Mouse (Mus musculus): ENCODE results near the gene Sp7. TPM values are rescaled to one million over a fixed set of nuclear protein-coding genes. Genes with fewer than 3 reads are reported as not detected.

Gene Sp7
- total RNA-seq (2023), result not detected

GRCm38 (mm10) chr15:102366733-102367344, at the start of gene Sp7:
Sp7 (minus strand) TSS chr15:102367182.

GRCm38 (mm10) chr15:102405489-102406195, 38.7 kb upstream of the Sp7 start, which contains the start of gene Sp1:
Sp1 (plus strand) TSS chr15:102406143.

GRCm38 (mm10) chr15:102350138-102350941, 16.6 kb downstream of the Sp7 start, which contains the start of gene Aaas:
Aaas (minus strand) TSS chr15:102350771.

DNA sequence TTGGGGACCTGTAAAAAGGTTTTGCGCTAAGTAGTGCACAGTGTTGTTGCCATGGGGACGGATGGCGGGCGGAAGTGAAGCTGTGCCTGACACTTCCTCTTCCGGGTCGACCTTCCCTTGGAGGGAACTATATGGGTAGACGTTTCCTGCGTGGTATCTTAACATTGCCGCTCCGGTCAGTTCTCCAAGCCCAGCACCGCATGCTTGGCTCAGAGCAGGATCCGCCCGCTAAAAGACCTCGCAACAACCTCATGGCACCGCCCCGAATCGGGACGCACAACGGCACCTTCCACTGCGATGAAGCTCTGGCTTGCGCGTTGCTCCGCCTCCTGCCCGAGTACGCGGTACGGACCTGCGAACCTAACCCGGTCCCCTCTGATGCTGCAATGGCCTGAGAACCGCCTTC, 35.4 kb downstream of the Sp7 start, which contains the start of gene Myg1:
Myg1 (plus strand) TSS at position 100 of the 406 bp plus-strand sequence.

GRCm38 (mm10) chr15:102326022-102326576, 40.9 kb downstream of the Sp7 start, which contains the start of gene Pfdn5:
Pfdn5 (plus strand) TSS chr15:102326116.

Other genes with a start within 250 kb of the Sp7 start
- 10 to 100 TPM; 21.7 to 27.2 TPM for gene Spryd3, start 230.9 kb downstream of the Sp7 start, total RNA-seq (2023)
- not detected for gene Igfbp6, start 222.8 kb downstream of the Sp7 start, total RNA-seq (2023)
- gene Soat2, start 216.7 kb downstream of the Sp7 start, total RNA-seq (2023), result under 1 TPM; 0.62 to 0.87 TPM
- gene Zfp740, start 163.9 kb downstream of the Sp7 start, total RNA-seq (2023), result 10 to 100 TPM; 78.9 to 84.1 TPM
- 10 to 100 TPM; 21.4 to 23.3 TPM for gene Csad, start 162.5 kb downstream of the Sp7 start, total RNA-seq (2023)
- 100 to 1,000 TPM; 191 to 291 TPM for gene Itgb7, start 135.2 kb downstream of the Sp7 start, total RNA-seq (2023)
- 10 to 100 TPM; 37.8 to 49.0 TPM for gene Rarg, start 109.7 kb downstream of the Sp7 start, total RNA-seq (2023)
- gene Gm9918, start 96.6 kb downstream of the Sp7 start, total RNA-seq (2023), result not detected
- gene Mfsd5, start 87.7 kb downstream of the Sp7 start, total RNA-seq (2023), result 10 to 100 TPM; 34.7 to 40.2 TPM
- 10 to 100 TPM; 37.9 to 49.1 TPM for gene Espl1, start 70.9 kb downstream of the Sp7 start, total RNA-seq (2023)
- gene Pfdn5, start 41.1 kb downstream of the Sp7 start, total RNA-seq (2023), result 100 to 1,000 TPM; 270 to 271 TPM
- gene Myg1, start 35.5 kb downstream of the Sp7 start, total RNA-seq (2023), result 10 to 100 TPM; 30.6 to 32.7 TPM
- 10 to 100 TPM; 33.2 to 36.4 TPM for gene Aaas, start 16.4 kb downstream of the Sp7 start, total RNA-seq (2023)
- gene Sp1, start 39.0 kb upstream of the Sp7 start, total RNA-seq (2023), result 100 to 1,000 TPM; 127 to 150 TPM
- 1 to 10 TPM in 1 of 2 experiments, under 1 TPM in 1; 0.24 to 1.1 TPM for gene Amhr2, start 78.2 kb upstream of the Sp7 start, total RNA-seq (2023)
- 100 to 1,000 TPM; 364 to 378 TPM for gene Prr13, start 91.8 kb upstream of the Sp7 start, total RNA-seq (2023)
- 100 to 1,000 TPM; 508 to 564 TPM for gene Pcbp2, start 103.4 kb upstream of the Sp7 start, total RNA-seq (2023)
- 1 to 10 TPM; 5.0 to 5.4 TPM for gene Gm10337, start 136.5 kb upstream of the Sp7 start, total RNA-seq (2023)
- gene Map3k12, start 149.9 kb upstream of the Sp7 start, total RNA-seq (2023), result under 1 TPM; 0.24 to 0.57 TPM
- gene Tarbp2, start 151.0 kb upstream of the Sp7 start, total RNA-seq (2023), result 10 to 100 TPM; 16.7 to 17.9 TPM
- 1 to 10 TPM; 3.2 to 5.0 TPM for gene Npff, start 157.8 kb upstream of the Sp7 start, total RNA-seq (2023)